Mouse (Mus musculus) T-cell, adult 2 months (primary cell): ENCODE results near the gene Tssk3.
A peak's percentile ranks its signal among the peaks of the same experiment; 100 is the strongest.
"Not testable (repeated sequence)": the region's sequence is repeated elsewhere in the genome, so short reads cannot be mapped to it uniquely, and the experiment has no call there.

Source experiments
- DNase-seq: peaks from one replicate; pipeline ENCODE4 v3.0.0; 2022; ENCODE audit warnings: low spot score

Tssk3 gene

DNA sequence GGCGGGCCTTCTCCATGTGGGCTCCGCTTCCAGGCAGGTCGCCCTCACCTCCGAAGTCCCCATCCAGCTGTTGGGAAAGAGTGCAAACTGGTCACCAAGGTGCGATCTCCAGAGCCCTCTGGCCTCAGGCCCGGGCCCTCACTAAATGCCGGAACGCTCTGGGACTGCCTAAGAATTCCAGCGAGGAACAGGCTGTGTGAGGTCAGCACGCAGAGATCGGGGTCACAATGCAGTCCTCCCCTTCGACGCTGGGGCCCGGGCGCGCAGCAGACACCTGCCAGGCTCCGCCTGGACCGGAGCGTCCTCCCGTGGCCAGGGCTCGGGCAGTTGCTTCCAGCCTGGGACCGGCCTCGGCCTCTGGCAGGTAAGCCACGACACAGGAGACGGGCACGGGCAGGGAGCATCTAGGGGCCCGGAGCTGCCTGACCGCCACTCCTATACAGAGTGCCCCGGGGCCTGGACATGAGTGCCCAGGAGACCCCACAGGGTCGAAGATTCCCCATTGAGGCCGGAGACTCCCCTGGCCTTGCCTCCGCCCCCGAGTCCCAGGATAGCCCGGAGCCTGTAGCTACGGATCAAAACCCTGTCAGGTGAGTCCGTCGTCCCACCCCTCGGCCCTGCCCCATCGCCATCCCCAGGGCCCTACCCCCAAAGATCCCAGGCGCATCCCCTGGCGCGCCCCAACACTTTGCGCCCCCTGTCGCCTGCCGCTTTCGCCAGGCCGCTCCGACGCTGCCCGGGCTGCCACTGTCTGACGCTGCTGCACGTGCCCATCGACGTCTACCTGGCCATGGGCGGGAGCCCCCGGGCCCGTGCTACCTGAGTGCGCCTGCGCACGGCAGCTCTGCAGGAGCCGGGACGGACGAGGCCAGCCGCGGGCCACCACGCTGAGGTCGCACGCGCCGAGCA, at the start of gene Tssk3, which contains the start of gene Fam229a:
Gene Tssk3 (minus strand): TSS at position 51 of the 909 bp plus-strand sequence.
Gene Fam229a (plus strand): TSS at position 219 of the 909 bp plus-strand sequence.
- peak; percentile 37 for DNase-seq

DNA sequence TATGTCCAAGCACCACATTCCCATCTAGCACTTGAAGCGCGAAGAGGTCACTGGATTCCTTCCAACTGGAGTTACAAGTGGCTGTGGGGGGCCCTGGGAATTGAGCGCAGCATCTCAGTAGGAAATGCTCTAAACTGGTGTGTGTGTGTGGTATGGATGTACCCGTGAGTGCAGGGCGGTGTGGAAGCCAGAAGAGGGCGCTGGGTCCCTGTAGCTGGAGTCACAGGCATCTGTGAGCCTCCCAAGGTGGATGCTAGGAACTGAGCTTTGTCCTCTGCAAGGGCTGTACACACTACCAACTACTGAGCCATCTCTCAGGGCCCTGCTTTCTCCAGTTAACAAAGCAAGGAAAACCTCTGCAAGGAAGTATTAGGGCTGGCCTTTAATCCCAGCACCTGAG, 49.2 kb upstream of the Tssk3 start:
- peak; percentile 57 for DNase-seq

DNA sequence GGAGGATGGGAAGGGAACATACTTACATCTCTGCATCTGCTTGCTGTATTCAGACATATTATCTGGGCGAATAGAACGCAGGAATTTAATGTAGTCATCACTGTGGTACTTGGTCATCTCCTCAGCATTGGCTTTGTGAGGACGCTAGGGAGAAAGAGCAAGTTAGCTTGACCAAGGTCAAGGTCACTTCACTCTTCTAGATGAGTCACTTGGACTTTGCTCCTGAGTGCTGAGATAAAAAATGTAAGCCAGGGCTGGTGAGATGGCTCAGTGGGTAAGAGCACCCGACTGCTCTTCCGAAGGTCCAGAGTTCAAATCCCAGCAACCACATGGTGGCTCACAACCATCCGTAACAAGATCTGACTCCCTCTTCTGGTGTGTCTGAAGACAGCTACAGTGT, 38.1 kb upstream of the Tssk3 start:
- not testable (repeated sequence) for DNase-seq

DNA sequence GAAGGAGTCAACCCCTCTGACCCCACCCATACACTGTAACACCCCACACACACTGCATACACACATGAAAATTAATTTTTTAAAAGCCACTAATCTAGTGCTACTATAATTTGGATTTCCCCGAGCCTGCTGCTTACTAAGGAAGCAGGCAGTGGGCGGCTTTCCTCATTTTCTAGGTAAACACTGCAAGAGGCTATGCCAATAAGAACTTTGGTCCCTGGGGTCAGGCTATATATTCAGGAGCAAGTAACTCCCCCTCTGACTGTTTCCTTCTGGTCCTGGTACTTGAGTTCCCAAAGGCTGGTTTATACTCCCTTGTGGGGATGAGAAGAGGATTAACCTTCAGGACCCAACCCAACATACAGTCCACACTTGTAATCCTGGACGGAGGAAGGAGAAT, 35.1 kb upstream of the Tssk3 start:
- no peak for DNase-seq

DNA sequence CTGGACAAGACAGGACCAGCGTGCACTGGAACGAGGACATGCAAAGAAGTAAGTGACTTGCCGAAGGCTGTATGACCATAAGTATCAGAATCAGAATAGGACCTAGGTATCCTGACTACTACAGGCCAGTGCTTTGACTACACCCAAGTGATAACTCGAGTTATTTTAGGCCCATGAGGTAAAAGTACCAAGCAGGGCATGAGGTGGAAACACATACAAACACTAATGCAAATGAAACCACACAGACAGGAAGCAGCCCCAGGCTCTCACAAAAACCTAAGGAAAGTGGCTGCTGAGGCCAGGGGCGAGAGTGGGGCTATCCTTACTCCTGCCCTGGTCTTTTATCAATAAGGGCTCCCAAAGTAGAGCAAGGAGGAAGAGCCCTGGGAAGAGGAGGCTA, 34.5 kb upstream of the Tssk3 start:
- DNase-seq, result no peak

DNA sequence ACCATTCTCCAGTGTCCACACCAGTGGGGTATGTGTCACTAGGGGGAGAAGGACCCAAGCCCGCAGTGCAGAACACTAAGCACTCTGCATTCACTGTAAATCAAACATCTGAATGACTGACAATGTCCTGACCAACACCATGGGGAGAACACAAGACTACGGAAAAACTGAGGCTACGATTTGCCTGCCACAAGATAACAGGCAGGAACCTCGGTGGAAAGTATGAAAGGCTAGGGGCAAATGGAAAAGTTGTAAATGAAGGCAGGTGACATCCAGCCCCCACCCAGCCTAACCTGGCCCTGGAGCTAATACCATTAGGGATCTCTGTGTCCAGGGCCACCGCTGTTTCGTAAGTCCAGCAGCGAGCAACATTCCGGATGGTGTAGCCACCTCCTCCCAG, 27.7 kb upstream of the Tssk3 start:
- no peak for DNase-seq

DNA sequence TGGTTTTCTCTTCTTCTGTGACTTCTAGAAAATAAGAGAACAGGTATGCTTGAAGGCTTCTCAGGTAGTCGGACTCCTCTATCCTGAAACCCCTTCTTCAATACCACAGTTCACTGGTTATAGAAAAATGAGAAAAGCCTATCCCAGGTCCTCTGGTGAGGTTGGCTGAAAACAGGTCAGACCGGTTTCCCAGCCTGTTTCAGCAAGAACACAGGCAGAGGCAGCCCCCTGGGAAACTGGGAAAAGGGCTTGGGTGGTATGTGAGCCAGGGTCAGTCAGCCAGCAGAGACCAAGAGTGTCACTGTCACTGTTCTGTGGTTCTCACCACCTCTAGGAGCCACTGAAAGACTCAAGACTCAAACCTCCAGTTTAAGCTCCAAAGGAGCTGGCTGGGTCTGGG, 26.1 kb upstream of the Tssk3 start:
- no peak for DNase-seq

DNA sequence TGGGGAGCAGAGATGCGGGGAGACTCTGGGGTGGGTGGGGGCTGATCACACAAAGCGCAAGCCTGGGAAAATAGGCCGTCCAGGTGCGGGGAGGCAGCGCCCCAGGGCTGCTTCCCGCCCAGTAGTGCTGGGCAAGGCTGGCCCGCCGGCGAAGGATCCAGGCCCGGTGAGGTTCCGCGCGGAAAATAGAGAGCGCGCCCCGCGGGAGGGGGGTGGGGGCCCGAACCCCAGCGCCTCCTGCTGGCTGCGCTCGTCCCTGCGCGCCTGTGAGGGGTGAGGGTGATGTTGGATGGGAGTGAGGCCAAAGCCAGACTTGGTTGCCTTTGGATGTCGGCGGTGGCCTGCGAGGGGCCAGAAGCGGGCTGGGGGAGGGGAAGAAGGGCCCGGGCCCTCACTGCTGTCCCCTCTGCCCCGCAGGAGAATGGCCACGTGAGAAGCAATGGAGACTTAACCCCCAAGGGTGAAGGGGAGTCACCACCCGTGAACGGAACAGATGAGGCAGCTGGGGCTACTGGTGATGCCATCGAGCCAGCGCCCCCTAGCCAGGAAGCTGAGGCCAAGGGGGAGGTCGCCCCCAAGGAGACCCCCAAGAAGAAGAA, 23.6 kb upstream of the Tssk3 start:
- peak; percentile 56 for DNase-seq

DNA sequence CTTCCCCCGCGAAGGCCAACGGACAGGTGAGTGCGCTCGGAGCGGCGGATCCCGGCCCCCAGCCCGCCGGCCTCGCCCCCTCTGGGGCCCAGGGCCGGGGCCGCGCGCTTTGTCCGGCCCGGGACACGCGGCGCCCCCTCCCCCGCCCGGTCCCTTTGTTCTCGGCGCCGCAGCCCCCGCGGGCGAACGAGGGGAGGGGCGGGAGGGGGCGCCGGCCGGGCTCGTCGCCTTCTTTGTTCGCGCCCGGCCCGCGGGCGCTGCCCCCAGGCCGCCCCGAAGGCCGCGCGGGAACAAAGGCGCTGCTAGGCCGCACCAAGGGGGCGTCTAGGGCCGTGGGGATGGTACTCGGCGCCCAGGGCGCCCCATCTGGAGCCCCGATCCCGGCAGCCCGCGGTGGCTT, 23.1 kb upstream of the Tssk3 start:
- no peak for DNase-seq

DNA sequence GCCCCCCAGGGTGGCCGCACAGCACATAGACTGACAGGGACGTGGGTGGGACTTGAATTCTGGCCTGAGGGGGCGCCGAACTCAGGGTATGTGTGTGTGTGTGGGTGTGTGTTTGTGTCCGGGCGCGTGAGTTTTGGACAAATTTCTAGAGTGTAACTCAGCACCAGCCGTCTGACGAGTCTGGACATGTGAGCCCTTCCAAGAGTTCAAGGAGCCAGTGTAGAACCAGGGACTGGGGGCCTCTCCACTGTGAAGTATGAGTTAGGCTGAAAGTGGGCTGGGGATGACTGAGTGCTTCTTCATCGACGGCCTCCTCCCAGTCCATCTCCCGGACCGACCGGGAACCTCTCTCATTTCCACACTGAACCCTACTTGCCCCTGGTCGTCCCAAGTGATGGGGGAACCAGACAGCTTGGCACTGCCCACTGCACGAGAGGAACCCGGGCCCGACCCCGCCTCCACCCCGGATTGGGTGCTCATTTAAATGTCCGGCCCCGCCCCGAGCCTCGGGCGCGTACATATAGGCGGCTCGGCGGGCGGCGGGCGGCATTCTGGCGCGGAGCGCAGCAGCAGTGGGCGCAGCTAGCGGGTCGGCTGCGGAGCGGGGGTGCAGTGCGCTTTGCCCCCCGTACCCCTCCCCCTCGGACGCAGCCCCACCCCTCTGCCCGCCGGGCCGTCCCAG, 22.4 kb upstream of the Tssk3 start, which contains the start of gene Marcksl1:
Gene Marcksl1 (plus strand): TSS at position 496 of the 682 bp plus-strand sequence.
- DNase-seq, result peak; percentile 78

DNA sequence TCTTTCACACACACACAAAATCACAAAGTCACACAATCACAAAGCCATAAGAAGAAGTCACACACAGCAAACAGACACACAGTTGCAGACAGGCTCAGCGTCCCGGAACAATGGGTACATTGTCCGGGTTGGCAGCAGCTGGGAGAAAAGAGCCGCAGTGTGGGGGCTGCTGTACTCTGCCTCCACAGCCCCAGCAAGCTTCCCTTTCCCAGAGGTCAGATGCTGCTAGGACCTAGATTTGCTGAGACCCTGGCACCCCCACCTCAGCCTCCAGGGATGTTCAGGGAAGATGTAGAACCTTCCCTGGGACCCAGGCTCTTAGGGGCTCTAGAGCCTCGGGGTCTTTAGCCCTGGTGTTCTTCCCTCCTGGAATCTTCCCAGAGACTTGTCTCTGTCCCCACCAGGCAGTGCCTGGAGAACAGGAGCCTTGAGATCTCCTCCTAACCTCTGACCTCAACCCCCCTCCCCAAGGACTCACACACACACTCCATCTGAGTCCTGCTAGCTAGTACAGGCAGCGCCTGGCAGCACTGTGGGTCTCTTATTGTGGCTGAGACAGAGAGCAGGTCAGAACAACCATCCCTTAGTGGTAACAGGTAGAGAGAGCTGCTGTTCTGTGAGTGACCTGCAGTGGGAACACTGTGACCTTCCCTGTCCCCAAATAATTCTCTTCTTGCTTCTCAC, 20.7 kb upstream of the Tssk3 start:
- no peak for DNase-seq

DNA sequence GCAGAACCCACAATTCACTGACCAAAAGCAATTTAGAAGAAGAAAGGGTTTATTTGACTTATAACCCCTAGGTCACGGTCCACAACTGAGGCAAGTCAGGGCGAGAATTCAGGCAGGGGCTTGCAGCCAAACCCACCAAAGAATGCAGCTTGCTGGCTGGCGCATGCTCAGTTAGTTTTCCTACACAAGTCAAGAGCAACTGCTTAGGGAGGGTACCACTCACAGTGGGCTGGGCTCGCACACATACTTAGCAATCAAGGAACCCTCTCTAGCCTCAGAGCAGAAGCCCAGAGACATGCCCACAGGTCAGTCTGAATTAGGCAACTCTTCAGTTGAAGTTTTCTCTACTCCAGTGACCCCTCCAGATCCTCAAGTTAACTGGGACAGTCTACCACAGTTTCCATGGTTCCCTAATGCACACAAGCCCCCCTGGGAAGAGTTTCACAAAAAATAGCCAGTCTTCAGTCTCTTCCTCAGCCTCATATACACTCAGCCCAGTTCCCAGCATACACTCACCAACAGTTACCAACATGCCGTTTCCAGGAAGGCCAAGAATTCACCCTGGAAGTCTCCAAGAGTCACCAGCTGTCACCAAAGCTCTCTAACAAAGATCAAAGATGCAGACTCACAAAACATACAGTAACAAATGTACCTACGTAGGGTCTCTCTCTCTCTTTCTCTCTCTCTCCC, 20.0 kb upstream of the Tssk3 start:
- no peak for DNase-seq

DNA sequence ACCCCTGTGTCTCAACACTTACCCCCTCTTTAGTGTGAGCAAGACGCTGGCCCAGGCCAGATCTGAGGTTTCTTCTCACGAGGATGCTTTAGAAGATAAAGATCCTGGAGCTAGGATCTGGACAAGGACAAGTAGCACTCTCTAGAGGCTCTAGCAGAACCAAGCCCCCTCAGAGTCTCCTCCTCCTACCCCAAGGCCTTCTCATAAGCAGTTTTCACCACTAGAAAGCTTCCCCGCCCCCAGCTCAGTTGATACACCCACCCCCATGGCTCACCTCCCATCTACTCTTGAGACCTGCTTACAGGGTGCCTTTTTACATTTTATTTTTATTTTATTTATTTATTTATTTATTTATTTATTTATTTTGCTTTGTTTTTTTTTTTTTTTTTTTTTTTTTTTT, 18.8 kb upstream of the Tssk3 start:
- no peak for DNase-seq

DNA sequence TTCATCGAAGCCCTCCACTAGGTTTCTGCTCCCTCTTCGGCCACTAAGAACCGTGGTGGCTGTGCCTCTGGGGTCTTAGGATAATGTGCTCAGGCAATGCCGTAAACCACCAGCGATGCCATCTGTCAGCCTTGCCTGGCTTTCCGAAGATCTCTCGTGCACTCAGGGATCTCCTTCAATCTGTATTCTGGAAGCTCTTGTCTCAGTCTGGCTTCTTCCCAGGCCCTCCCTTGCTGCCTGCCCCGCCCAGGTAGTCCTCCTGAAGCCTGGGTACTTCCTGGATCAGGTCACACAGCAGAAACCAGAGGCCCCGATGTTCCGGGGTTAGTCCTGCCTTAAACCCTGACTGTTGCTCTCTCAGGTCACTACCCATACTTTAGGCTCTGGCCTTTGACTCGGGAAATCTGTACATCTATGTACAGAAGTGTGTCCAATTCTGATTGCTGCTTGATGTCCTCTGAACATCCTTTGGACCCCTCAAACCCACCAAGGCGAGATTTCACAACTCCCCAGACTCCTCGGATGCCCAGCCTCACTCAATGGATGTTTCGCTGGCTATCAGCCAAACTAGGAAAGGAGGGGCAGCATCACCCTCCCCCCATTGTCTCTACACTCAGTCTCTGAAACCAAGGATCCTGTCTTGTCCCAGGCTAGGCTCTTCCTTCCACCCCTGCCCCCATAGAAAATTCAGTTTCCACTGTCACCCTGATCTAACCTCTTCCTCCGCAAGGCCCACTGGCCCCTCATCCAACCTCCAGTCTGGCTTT, 18.2 kb upstream of the Tssk3 start:
- no peak for DNase-seq

DNA sequence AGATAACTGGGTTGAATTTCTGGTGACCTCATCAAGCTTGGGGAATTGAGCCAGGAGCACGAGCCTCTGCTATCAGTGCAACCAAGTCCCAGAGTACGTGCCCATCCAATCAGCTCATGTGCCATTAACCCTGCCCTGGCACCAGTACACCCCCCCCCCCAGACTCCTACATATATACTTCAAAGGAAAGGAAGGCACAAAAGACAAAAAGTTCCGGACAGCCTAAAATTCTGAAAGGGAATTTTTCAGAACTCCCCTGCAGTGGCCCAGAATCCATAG, 17.4 kb upstream of the Tssk3 start:
- no peak for DNase-seq

DNA sequence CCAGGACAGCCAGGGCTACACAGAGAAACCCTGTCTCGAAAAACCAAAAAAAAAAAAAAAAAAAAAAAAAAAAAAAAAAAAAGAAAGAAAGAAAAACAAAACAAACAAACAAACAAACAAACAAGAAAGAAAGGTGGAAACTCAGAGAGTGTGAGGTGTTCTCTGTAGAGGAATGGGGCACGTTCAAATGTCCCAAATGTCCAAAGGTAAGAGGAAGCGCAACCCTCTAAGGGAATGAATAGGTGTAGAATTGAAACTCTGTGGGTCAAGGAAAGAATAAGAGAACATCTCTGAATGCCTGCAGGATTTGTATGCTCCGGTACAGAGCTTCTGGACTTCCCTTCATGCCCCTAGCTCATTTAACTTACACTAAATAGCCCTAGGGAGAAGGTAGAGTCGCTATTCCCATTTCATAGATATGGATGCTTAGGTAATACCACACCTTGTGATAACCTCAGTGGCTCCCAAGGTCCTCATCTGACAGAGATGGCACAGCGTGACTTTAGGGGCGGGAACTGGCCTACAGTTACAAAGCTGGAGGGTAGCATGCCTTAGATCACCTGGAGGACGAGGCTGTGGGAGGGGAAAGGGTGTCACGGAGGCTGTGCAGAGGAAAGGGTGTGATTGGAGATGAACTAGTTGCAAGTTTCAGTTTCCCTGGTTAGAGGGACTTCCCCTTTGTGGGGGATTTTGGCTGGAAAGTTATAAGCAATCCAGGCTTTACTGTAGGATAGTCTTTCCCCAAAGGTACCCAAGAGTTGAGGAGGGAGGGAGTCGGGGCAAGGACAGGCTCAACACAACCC, 16.8 kb upstream of the Tssk3 start:
- DNase-seq, result no peak

DNA sequence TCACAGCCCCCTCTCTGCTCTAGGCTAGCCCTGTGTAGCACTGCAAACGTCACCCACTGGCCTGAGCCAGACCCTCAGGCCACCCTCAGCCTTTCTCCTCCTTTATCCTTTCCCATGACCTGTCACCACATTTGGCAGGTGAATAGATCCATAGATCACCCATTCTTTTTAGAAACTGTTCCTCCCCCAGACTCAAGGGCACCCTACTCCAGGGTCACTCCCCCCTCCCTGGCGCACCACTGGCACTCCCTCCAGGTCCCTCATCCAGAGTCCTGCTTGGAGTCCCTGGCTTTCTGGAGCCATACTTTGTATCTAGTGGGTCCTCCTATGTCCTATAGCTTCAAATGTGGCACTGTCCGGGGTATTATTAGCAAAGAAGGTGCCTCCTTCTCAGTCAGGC, 14.7 kb upstream of the Tssk3 start:
- no peak for DNase-seq

DNA sequence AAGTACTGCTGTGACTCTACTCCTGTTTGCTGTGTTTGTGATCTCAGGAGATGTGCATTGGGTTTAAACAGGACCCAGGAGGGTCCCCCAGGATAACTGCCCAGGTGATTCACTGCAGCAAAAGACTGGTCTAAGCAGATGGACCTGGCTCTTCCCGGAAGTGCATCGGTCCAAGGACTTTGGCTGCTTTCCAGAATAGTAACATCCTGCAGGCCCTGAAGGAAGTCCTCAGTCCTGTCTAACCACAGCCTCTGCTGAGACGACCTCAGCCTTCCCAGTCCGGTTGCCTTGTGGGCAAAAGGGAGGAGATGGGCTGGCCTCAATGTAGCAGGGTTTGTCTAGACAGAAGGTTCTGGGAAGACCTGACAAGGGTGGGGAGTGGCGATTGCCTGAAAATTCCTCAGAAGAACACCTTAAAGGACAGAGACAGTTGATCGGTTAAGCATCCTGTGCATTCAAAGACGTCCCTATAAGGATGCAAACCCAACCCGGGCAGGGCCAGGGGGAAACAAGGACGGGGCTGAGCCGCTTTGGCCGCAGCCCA, 12.2 kb upstream of the Tssk3 start:
- DNase-seq, result no peak

DNA sequence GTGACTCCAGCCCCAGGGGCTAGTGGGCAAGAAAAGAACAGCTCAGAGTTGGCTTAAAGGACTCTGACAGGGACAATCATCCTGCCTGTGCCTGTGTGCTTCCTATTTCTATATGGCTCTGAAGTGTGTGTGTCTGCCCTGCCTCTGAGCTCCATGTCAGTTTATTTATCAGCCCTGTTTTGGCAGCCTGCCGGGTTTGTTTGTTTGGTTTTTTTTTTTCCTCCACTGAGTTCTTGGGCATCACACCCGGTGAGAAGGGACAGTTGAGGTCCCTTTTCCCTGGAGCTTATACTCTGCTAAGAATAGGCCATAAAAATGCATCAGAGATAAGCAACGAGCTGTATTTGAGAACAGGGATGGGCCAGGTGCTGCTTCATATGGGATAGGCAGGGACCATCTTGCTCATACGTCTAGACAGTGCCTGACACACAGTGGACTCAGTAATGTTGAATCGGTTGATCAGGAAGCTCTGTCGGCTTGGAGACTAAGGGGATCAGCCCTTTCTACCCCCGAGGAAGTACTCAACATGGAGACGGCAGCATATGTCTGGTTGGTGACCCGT, 11.6 kb upstream of the Tssk3 start:
- no peak for DNase-seq
